Mouse (Mus musculus): ENCODE measurements around the gene Tbcel. TPM values are rescaled to one million over a fixed set of nuclear protein-coding genes. Genes with fewer than 3 reads are reported as not detected.

The Tbcel gene
- polyA plus RNA-seq, 1 experiment from 2014 or later: 13.0 TPM

- H3K27me3 ChIP-seq (ENCODE audit: control insufficient read depth, insufficient read depth, low read depth, low read length): no peaks in the 10 kb centered on the region
- H3K4me2 ChIP-seq (ENCODE audit: low read depth, low read length): peak overlapping the region; percentile 49
- peak overlapping the region; percentile 98 for H3K27ac ChIP-seq (ENCODE audit: low read length)
- WGBS (ENCODE audit: insufficient replicate concordance): 34% methylated on average over 7 of the region's 7 CpGs
- H3K9ac ChIP-seq (ENCODE audit: low read depth, low read length): peak overlapping the region; percentile 49
- no peaks in the 10 kb centered on the region for H3K36me3 ChIP-seq (ENCODE audit: control insufficient read depth, insufficient read depth)
- peaks cover 62% of the 10 kb centered on the region for H3K4me1 ChIP-seq (ENCODE audit: control insufficient read depth, low read depth, low read length)
- H3K9me3 ChIP-seq (replicated peaks; ENCODE audit: control insufficient read depth, low read length): no peaks in the 10 kb centered on the region
- ATAC-seq (ENCODE audit: low read depth): peak; percentile 33
- H3K4me3 ChIP-seq (ENCODE audit: low read depth, low read length): peak overlapping the region; percentile 44
Observed at GRCm38 (mm10) chr9:42462585-42463219, 44.9 kb downstream of the Tbcel start.

DNA sequence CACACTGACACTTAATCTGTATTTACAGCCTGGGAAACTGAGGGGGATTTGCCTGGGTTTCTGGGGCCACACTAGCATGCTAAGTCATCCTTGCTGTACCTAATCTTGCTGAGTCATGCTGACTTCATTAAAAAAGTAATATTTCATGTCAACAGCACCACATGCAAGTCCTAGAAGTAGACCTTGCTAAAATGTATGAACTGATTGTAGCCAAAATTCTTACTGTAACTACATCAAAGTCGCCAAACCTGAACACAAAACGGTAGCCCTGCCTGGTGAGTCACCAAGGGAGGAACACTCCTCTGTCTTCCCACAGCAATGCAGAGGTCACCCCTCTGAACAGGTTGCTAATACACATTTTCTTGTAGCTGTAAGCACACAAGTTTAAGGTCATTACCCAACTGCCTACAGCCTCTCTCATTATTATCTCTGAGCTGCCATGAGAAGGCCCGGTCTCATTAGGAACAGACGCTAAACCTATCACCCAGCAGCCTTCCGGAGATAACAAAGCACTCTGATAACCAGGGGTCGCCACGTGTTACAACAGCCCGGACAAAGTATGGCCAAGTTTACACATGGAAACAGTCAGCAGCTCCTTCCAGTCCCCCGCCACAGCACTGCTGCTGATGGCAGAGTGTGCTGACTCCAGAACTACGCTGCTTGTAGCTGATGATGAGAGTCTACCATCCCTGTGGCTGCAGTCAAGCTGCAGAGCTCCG, 46.1 kb downstream of the Tbcel start:
- Histone ChIP-seq H3K4me1 (ENCODE audit: control insufficient read depth, low read depth, low read length) (peaks cover 58% of the 10 kb centered on the region), H3K27ac (ENCODE audit: low read length) (peak overlapping the region; percentile 98), H3K27me3 (ENCODE audit: control insufficient read depth, insufficient read depth, low read depth, low read length) (no peaks in the 10 kb centered on the region), H3K9ac (ENCODE audit: low read depth, low read length) (peak overlapping the region; percentile 71), H3K9me3 (replicated peaks; ENCODE audit: control insufficient read depth, low read length) (no peaks in the 10 kb centered on the region), H3K4me3 (ENCODE audit: low read depth, low read length) (peak overlapping the region; percentile 53), H3K4me2 (ENCODE audit: low read depth, low read length) (peak overlapping the region; percentile 71), H3K36me3 (ENCODE audit: control insufficient read depth, insufficient read depth) (0 out of 2 replicates have a peak, but pooled peaks cover 3% of the 10 kb centered on the region)
- ATAC-seq (ENCODE audit: low read depth): peak; percentile 69
- 10% methylated on average over 11 of the region's 11 CpGs for WGBS (ENCODE audit: insufficient replicate concordance)

DNA sequence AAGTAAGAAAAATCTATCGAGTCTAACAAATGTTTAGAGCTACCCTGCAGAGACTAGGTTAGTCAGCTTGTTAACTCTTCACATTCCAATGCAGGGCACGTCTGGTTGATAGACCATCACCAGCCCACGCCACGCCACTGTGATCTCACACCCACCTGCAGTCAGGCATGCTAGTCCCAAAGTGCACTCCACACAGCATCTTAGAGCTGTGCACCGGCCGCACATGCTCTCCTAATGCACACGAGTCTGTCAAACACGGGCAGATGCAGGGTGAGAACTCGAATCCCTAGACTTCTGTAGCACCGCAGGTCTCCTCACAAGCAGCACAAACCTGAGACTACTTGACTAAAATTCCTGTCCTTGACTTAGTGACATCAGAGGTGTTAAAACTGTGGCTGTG, 47.3 kb downstream of the Tbcel start:
- 70% methylated on average over 10 of the region's 10 CpGs for WGBS (ENCODE audit: insufficient replicate concordance)
- Histone ChIP-seq H3K9me3 (replicated peaks; ENCODE audit: control insufficient read depth, low read length) (no peaks in the 10 kb centered on the region), H3K4me1 (ENCODE audit: control insufficient read depth, low read depth, low read length) (peaks cover 58% of the 10 kb centered on the region), H3K27me3 (ENCODE audit: control insufficient read depth, insufficient read depth, low read depth, low read length) (no peaks in the 10 kb centered on the region), H3K36me3 (ENCODE audit: control insufficient read depth, insufficient read depth) (peaks cover 3% of the 10 kb centered on the region; the same call in 1 of the 2 replicates), H3K27ac (ENCODE audit: low read length) (peak overlapping the region; percentile 98), H3K4me3 (ENCODE audit: low read depth, low read length) (peak overlapping the region; percentile 53), H3K9ac (ENCODE audit: low read depth, low read length) (peak overlapping the region; percentile 57), H3K4me2 (ENCODE audit: low read depth, low read length) (peak overlapping the region; percentile 48)
- no peak for ATAC-seq (ENCODE audit: low read depth)

DNA sequence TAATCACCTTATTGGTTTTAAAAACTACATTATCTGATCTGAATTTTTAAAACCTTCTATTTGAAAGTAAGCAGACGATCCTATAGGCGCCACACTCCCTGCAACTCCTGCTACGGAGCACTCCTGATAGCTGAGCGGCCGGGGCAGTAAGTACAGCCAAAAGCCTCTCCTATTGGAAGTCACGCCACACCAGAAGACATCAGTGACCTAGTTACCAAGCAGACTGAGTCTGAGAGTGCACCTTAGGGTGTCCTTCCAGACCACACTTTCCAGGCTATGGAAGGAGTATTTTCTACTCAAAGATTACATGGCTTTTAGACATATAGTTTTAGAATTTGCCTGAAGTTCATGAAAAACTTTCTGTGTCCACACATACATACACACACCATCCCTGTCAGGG, 47.9 kb downstream of the Tbcel start:
- peak overlapping the region; percentile 1; the same call in 1 of the 2 replicates for H3K27ac ChIP-seq (ENCODE audit: low read length)
- ATAC-seq (ENCODE audit: low read depth): no peak
- peaks cover 58% of the 10 kb centered on the region for H3K4me1 ChIP-seq (ENCODE audit: control insufficient read depth, low read depth, low read length)
- peak overlapping the region; percentile 57 for H3K9ac ChIP-seq (ENCODE audit: low read depth, low read length)
- peak overlapping the region; percentile 48 for H3K4me2 ChIP-seq (ENCODE audit: low read depth, low read length)
- H3K27me3 ChIP-seq (ENCODE audit: control insufficient read depth, insufficient read depth, low read depth, low read length): no peaks in the 10 kb centered on the region
- no peaks in the 10 kb centered on the region for H3K9me3 ChIP-seq (replicated peaks; ENCODE audit: control insufficient read depth, low read length)
- 72% methylated on average over 6 of the region's 6 CpGs for WGBS (ENCODE audit: insufficient replicate concordance)
- peak overlapping the region; percentile 53 for H3K4me3 ChIP-seq (ENCODE audit: low read depth, low read length)
- peaks cover 3% of the 10 kb centered on the region; the same call in 1 of the 2 replicates for H3K36me3 ChIP-seq (ENCODE audit: control insufficient read depth, insufficient read depth)

DNA sequence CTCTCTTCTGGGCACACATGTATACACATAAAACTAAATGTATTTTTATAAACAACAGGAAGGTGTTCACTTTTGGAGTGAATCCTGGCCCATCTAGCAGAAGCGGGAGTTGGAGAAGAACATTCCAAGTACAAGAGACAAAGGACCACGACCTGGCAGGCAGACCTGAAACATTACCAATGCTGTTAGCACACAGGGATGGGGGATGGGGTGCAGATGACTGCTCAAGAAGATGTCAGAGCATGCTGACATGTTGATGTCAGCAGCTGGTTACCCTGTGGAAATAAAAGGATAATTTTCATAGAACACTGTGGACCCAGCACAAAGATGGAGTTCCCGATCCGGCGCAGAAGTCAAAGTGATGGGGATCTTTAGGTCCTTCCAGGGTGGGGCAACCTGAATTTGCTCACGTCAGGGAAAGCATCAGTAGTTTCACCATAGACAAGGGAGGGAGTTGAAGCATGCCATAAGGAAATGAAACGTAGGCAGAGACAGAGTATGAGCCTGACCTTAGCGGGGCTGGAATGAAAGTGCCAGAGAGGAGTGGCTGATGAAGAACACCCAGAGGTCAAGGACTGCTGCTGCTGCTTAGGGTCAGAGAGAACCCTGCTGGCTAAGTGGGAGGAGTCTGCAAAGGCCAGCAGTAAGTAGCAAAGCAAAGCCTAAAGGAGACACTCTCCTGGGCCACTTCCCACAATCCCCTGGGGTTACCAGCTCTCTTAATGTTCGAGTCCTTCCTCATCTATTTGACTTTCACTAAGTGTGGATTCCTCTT, 48.7 kb downstream of the Tbcel start:
- peaks cover 3% of the 10 kb centered on the region; the same call in 1 of the 2 replicates for H3K36me3 ChIP-seq (ENCODE audit: control insufficient read depth, insufficient read depth)
- H3K4me3 ChIP-seq (ENCODE audit: low read depth, low read length): peak overlapping the region; percentile 53
- H3K27ac ChIP-seq (ENCODE audit: low read length): no peak overlapping the region
- no peaks in the 10 kb centered on the region for H3K27me3 ChIP-seq (ENCODE audit: control insufficient read depth, insufficient read depth, low read depth, low read length)
- H3K9ac ChIP-seq (ENCODE audit: low read depth, low read length): peak overlapping the region; percentile 57; the same call in 1 of the 2 replicates
- no peaks in the 10 kb centered on the region for H3K9me3 ChIP-seq (replicated peaks; ENCODE audit: control insufficient read depth, low read length)
- ATAC-seq (ENCODE audit: low read depth): no peak
- peaks cover 52% of the 10 kb centered on the region for H3K4me1 ChIP-seq (ENCODE audit: control insufficient read depth, low read depth, low read length)
- H3K4me2 ChIP-seq (ENCODE audit: low read depth, low read length): peak overlapping the region; percentile 48
- 71% methylated on average over 9 of the region's 9 CpGs for WGBS (ENCODE audit: insufficient replicate concordance)

- Histone ChIP-seq H3K4me2 (ENCODE audit: low read depth, low read length) (no peak overlapping the region), H3K4me3 (ENCODE audit: low read depth, low read length) (no peak overlapping the region), H3K9me3 (replicated peaks; ENCODE audit: control insufficient read depth, low read length) (no peaks in the 10 kb centered on the region), H3K36me3 (ENCODE audit: control insufficient read depth, insufficient read depth) (peaks cover 3% of the 10 kb centered on the region; the same call in 1 of the 2 replicates), H3K9ac (ENCODE audit: low read depth, low read length) (no peak overlapping the region), H3K27me3 (ENCODE audit: control insufficient read depth, insufficient read depth, low read depth, low read length) (no peaks in the 10 kb centered on the region), H3K27ac (ENCODE audit: low read length) (peak overlapping the region; percentile 59), H3K4me1 (ENCODE audit: control insufficient read depth, low read depth, low read length) (peaks cover 39% of the 10 kb centered on the region)
- WGBS (ENCODE audit: insufficient replicate concordance): 77% methylated on average over 8 of the region's 8 CpGs
- ATAC-seq (ENCODE audit: low read depth): peak; percentile 59
Observed at GRCm38 (mm10) chr9:42457501-42457900, 50.1 kb downstream of the Tbcel start.

DNA sequence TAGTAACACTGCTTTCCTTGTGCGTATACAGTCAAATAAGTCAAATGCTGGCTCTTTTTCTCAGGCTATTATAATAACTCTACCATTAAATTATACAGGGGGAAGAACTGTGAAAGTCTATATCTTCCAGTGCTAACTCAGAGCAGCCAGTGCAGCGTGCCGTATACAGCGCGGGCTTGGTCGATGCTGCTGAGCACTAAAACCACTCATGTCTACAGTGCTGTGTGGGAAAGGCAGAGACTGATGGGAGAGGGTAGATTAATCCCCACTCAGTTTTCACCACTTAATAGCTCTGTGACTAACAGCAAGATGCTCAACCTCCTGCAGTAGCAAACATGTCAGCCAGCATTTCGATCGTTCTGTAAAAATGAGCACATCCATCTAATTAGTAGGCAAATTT, 53.2 kb downstream of the Tbcel start:
- no peak for ATAC-seq (ENCODE audit: low read depth)
- peaks cover 11% of the 10 kb centered on the region for H3K36me3 ChIP-seq (ENCODE audit: control insufficient read depth, insufficient read depth)
- no peaks in the 10 kb centered on the region for H3K9me3 ChIP-seq (replicated peaks; ENCODE audit: control insufficient read depth, low read length)
- no peak overlapping the region for H3K4me2 ChIP-seq (ENCODE audit: low read depth, low read length)
- WGBS (ENCODE audit: insufficient replicate concordance): 92% methylated on average over 8 of the region's 8 CpGs
- no peak overlapping the region for H3K27ac ChIP-seq (ENCODE audit: low read length)
- H3K4me1 ChIP-seq (ENCODE audit: control insufficient read depth, low read depth, low read length): peaks cover 14% of the 10 kb centered on the region
- H3K27me3 ChIP-seq (ENCODE audit: control insufficient read depth, insufficient read depth, low read depth, low read length): no peaks in the 10 kb centered on the region
- no peak overlapping the region for H3K9ac ChIP-seq (ENCODE audit: low read depth, low read length)
- no peak overlapping the region for H3K4me3 ChIP-seq (ENCODE audit: low read depth, low read length)

DNA sequence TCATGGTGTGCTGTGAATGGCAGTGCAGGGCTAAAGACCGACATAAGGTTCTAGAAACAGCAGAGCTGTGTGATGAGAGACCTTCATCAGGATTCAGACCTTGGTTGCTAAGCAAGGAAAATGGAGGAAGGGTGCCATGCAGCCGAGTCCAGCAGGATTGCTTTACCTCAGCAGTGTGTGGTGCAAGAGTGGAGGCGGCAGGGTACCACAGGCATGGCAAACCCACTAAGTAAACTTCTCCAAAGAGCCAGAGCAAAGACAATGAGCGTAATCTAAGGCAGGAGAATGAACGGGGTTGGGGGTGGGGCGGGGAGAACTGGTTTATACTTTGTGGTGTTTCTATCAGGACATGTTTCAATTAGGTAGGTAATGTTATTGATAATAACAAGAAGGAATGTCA, 58.6 kb downstream of the Tbcel start:
- Histone ChIP-seq H3K27ac (ENCODE audit: low read length) (no peak overlapping the region), H3K4me3 (ENCODE audit: low read depth, low read length) (no peak overlapping the region), H3K4me2 (ENCODE audit: low read depth, low read length) (no peak overlapping the region), H3K27me3 (ENCODE audit: control insufficient read depth, insufficient read depth, low read depth, low read length) (no peaks in the 10 kb centered on the region), H3K9me3 (replicated peaks; ENCODE audit: control insufficient read depth, low read length) (no peaks in the 10 kb centered on the region), H3K36me3 (ENCODE audit: control insufficient read depth, insufficient read depth) (peaks cover 22% of the 10 kb centered on the region), H3K4me1 (ENCODE audit: control insufficient read depth, low read depth, low read length) (no peaks in the 10 kb centered on the region), H3K9ac (ENCODE audit: low read depth, low read length) (no peak overlapping the region)
- 84% methylated on average over 6 of the region's 6 CpGs for WGBS (ENCODE audit: insufficient replicate concordance)
- ATAC-seq (ENCODE audit: low read depth): no peak

Data from liver, embryonic 16.5 days (tissue).